Mouse (Mus musculus) kidney, embryonic 14.5 days (tissue): Measurements from ENCODE around the gene Polr1c. TPM values are rescaled to one million over a fixed set of nuclear protein-coding genes. Genes with fewer than 3 reads are reported as not detected.

Source experiments
- ATAC-seq: fragments of 200-750 bp; cut with Nextera tagmentation; 2 replicates; pipeline ENCODE4 v1.8.0; 2017; ENCODE audit warnings: moderate number of reproducible peaks, mild to moderate bottlenecking, moderate TSS enrichment, moderate library complexity; ENCODE audit not compliant: low FRiP score, low TSS enrichment
- H3K27ac ChIP-seq: fragments of 300-500 bp; sonication (generic); 2 replicates; pipeline ENCODE4 v1.5.1; 2014; ENCODE audit warnings: low read depth, mild to moderate bottlenecking, low read length, moderate library complexity, mixed read lengths
- H3K27me3 ChIP-seq: fragments of 300-500 bp; sonication (generic); 2 replicates; pipeline ENCODE4 v1.6.1; 2014; ENCODE audit warnings: mild to moderate bottlenecking, low read length; ENCODE audit not compliant: control insufficient read depth, insufficient read depth
- H3K36me3 ChIP-seq: fragments of 300-500 bp; sonication (generic); 2 replicates; pipeline ENCODE4 v1.6.1; 2014; ENCODE audit warnings: low read length, mixed read lengths; ENCODE audit not compliant: control insufficient read depth, insufficient read depth
- H3K4me1 ChIP-seq: fragments of 300-500 bp; sonication (generic); 2 replicates; pipeline ENCODE4 v1.6.1; 2014; ENCODE audit warnings: low read length, mixed read lengths; ENCODE audit not compliant: control insufficient read depth, insufficient read depth
- H3K4me2 ChIP-seq: fragments of 300-500 bp; sonication (generic); replicated peaks from 2 replicates; pipeline ENCODE4 v1.6.1; 2014; ENCODE audit warnings: low read depth, mild to moderate bottlenecking, low read length
- H3K4me3 ChIP-seq: fragments of 300-500 bp; sonication (generic); 2 replicates; pipeline ENCODE4 v1.5.1; 2014; ENCODE audit warnings: mild to moderate bottlenecking, low read length
- H3K9ac ChIP-seq: fragments of 300-500 bp; sonication (generic); 2 replicates; pipeline ENCODE4 v1.6.1; 2014; ENCODE audit warnings: low read depth, mild to moderate bottlenecking, low read length, moderate library complexity
- H3K9me3 ChIP-seq: fragments of 300-500 bp; sonication (generic); 2 replicates; pipeline ENCODE4 v1.6.1; 2016; ENCODE audit warnings: low read length; ENCODE audit not compliant: control insufficient read depth
- WGBS: fragments of 180-500 bp; shearing (Covaris S2); extraction: QIAGEN DNeasy Blood & Tissue Kit; methylation state at CpG from one replicate; pipeline ENCODE4 v1.1.7; 2014; 5-methylcytosine and 5-hydroxymethylcytosine counted together
- microRNA counts: library from miRNA; unstranded; fragments of <30 nt; microRNA quantifications from one replicate; lab custom pipeline; 2017
- microRNA-seq: library from miRNA; unstranded; fragments of <30 nt; microRNA quantifications from one replicate; pipeline ENCODE4, GENCODE M21; 2016
- polyA plus RNA-seq: library from polyadenylated mRNA; unstranded; fragments of >200 nt; fragmentation: Nextera tagmentation; extraction: Ambion mirVana; gene quantifications from 2 replicates; pipeline ENCODE4 v1.2.1, GENCODE M21; 2014

Polr1c gene
- polyA plus RNA-seq, 1 experiment from 2014 or later: 114 TPM

- Histone ChIP-seq H3K27ac (no peak overlapping the region), H3K4me3 (no peak overlapping the region), H3K9me3 (no peaks in the 10 kb centered on the region), H3K4me2 (no peak overlapping the region), H3K4me1 (peaks cover 10% of the 10 kb centered on the region; the same call in 1 of the 2 replicates), H3K9ac (no peak overlapping the region), H3K27me3 (no peaks in the 10 kb centered on the region), H3K36me3 (peaks cover 59% of the 10 kb centered on the region)
- ATAC-seq: no peak
Observed at GRCm38 (mm10) chr17:46206676-46207075, 41.2 kb downstream of the Polr1c start.

GRCm38 (mm10) chr17:46203078-46203477 is 44.8 kb downstream of the Polr1c start:
- H3K4me3 ChIP-seq: peak overlapping the region; percentile 96
- 1% methylated on average over 20 of the region's 20 CpGs for WGBS
- H3K4me1 ChIP-seq: peaks cover 19% of the 10 kb centered on the region
- H3K9ac ChIP-seq: peak overlapping the region; percentile 92
- H3K36me3 ChIP-seq: peaks cover 51% of the 10 kb centered on the region
- H3K27ac ChIP-seq: peak overlapping the region; percentile 71
- no peaks in the 10 kb centered on the region for H3K27me3 ChIP-seq
- no peak; the same call in 1 of the 2 replicates for ATAC-seq
- H3K9me3 ChIP-seq: no peaks in the 10 kb centered on the region
- H3K4me2 ChIP-seq: peak overlapping the region; percentile 87

GRCm38 (mm10) chr17:46202421-46203071 is 45.3 kb downstream of the Polr1c start, which contains the start of the genes Polh and Xpo5:
Gene Polh (minus strand): TSS chr17:46202645.
Gene Xpo5 (plus strand): TSS chr17:46202782.
- Histone ChIP-seq H3K4me1 (peaks cover 19% of the 10 kb centered on the region), H3K9ac (peak within 1 kb of the TSS; percentile 92), H3K4me2 (peak within 1 kb of the TSS; percentile 87), H3K27me3 (no peaks in the 10 kb centered on the region), H3K27ac (peak within 1 kb of the TSS; percentile 71), H3K36me3 (peaks cover 50% of the 10 kb centered on the region), H3K4me3 (peak within 1 kb of the TSS; percentile 96), H3K9me3 (no peaks in the 10 kb centered on the region)
- WGBS: under 1% methylated on average over 66 of the region's 66 CpGs
- ATAC-seq: peak; percentile 96

- H3K4me1 ChIP-seq: peaks cover 19% of the 10 kb centered on the region
- H3K4me3 ChIP-seq: peak overlapping the region; percentile 96
- H3K4me2 ChIP-seq: peak overlapping the region; percentile 87
- no peak overlapping the region for H3K9ac ChIP-seq
- no peaks in the 10 kb centered on the region for H3K27me3 ChIP-seq
- H3K36me3 ChIP-seq: peaks cover 50% of the 10 kb centered on the region
- H3K9me3 ChIP-seq: no peaks in the 10 kb centered on the region
- H3K27ac ChIP-seq: no peak overlapping the region
- 65% methylated on average over 6 of the region's 6 CpGs for WGBS
- ATAC-seq: no peak
Observed at GRCm38 (mm10) chr17:46201151-46201550, 46.7 kb downstream of the Polr1c start.

MicroRNA genes within 50 kb of the gene (microRNA counts, 519-probe panel; counts per million panel counts)
- microRNA mmu-miR-693-3p (lab: Ali Mortazavi, UCI) (not detected), microRNA mmu-miR-693-5p (lab: Ali Mortazavi, UCI) (not detected)

Small RNAs within 50 kb of the gene (microRNA-seq; reads per million reads assigned to microRNA genes)
- gene Mir693: 0.63 reads per million

Other genes starting within 250 kb of the Polr1c start
- 8.2 and 10.1 TPM in 2 replicates for gene Vegfa, start 215.7 kb downstream of the Polr1c start, polyA plus RNA-seq
- gene Mrps18a, start 137.1 kb downstream of the Polr1c start, polyA plus RNA-seq: 149 and 164 TPM in 2 replicates
- gene Rsph9, start 103.8 kb downstream of the Polr1c start, polyA plus RNA-seq: 14.4 and 14.8 TPM in 2 replicates
- gene Mad2l1bp, start 94.5 kb downstream of the Polr1c start, polyA plus RNA-seq: 34.2 and 34.6 TPM in 2 replicates
- 35.6 and 36.0 TPM in 2 replicates for gene Gtpbp2, start 87.0 kb downstream of the Polr1c start, polyA plus RNA-seq
- 9.3 and 15.6 TPM in 2 replicates for gene Polh, start 45.4 kb downstream of the Polr1c start, polyA plus RNA-seq
- 36.6 and 61.5 TPM in 2 replicates for gene Xpo5, start 45.3 kb downstream of the Polr1c start, polyA plus RNA-seq
- 102 and 106 TPM in 2 replicates for gene Yipf3, start within 50 bp of the Polr1c start, polyA plus RNA-seq
- gene Lrrc73, start 5.5 kb upstream of the Polr1c start, polyA plus RNA-seq: 0.54 and 0.92 TPM in 2 replicates
- 38.5 and 39.4 TPM in 2 replicates for gene Tjap1, start 35.0 kb upstream of the Polr1c start, polyA plus RNA-seq
- gene Dlk2, start 49.4 kb upstream of the Polr1c start, polyA plus RNA-seq: not detected in 2 replicates
- gene Abcc10, start 80.3 kb upstream of the Polr1c start, polyA plus RNA-seq: 3.5 and 4.6 TPM in 2 replicates
- gene Zfp318, start 135.7 kb upstream of the Polr1c start, polyA plus RNA-seq: 12.1 and 18.3 TPM in 2 replicates
- gene Crip3, start 180.9 kb upstream of the Polr1c start, polyA plus RNA-seq: 0.38 and 0.60 TPM in 2 replicates
- gene Slc22a7, start 190.4 kb upstream of the Polr1c start, polyA plus RNA-seq: not detected in 2 replicates
- 0.04 and 0.11 TPM in 2 replicates for gene Ttbk1, start 239.6 kb upstream of the Polr1c start, polyA plus RNA-seq
- gene Dnph1, start 248.7 kb upstream of the Polr1c start, polyA plus RNA-seq: 67.9 and 71.2 TPM in 2 replicates